Mouse (Mus musculus) gastrocnemius, postnatal 4 days (tissue): Measurements from ENCODE around the gene Slc39a2. TPM values are rescaled to one million over a fixed set of nuclear protein-coding genes. Genes with fewer than 3 reads are reported as not detected.
"Not testable (repeated sequence)": the region's sequence is repeated elsewhere in the genome, so short reads cannot be mapped to it uniquely, and the experiment has no call there.

ENCODE experiments used
- DNase-seq, 2 experiments: peaks; one replicate each; pipeline ENCODE4 v3.0.0; 2021 to 2022; ENCODE audit warnings: low spot score in 2 of 2, mixed read lengths in 2 of 2
- total RNA-seq, 2 experiments: library from RNA; stranded (reverse); gene quantifications; 2 replicates each; pipeline ENCODE4 v1.2.3; 2021

Slc39a2 gene
- total RNA-seq, 2 experiments from 2014 or later, result 0.47 to 0.96 TPM

- DNase-seq, result no peak
Observed at GRCm38 (mm10) chr14:51899351-51899750, 6.7 kb downstream of the Slc39a2 start.

- DNase-seq, result peak; percentile 65 to 79
Observed at GRCm38 (mm10) chr14:51902806-51903710, 10.4 kb downstream of the Slc39a2 start.

DNA sequence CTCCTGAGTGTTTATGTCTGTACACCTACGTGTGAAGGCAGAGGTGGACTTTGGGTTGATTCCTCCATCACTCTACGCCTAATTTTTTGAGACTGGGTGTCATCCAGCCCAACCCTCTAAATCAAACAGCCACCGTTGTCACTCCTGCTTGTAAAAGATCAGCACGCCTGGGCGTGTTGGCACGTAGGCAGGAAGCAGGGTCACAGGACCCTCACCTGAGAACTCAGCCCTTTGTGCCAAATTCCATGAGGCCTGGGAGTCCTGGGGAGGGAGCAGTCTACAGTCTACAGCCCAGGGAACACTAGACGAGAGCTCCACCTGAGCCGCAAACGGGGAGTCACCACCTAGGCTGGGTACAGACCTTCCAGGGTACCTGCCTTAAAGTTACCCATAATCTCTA, 11.1 kb downstream of the Slc39a2 start:
- no peak for DNase-seq

- no peak for DNase-seq
Observed at GRCm38 (mm10) chr14:51904706-51905105, 12.0 kb downstream of the Slc39a2 start.

DNA sequence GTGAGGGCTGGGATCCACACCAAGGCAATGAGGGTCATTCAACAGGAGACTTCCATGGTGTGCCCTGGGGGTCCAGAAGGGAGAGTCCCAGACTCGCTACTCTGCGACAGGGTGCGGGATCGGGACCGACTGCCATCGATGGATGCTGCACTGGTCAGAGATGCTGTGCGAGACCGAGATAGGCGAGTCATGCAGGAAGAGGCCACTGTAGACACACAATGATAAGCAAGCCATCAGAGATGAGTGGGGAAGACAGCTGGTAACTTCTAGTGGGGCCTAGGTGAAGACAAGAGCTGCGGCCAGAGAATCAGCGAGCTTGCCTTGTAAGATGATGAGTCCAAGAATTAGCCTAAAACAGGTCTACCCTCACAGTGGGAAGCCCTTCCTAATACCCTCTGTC, 13.4 kb downstream of the Slc39a2 start:
- DNase-seq, result no peak

DNA sequence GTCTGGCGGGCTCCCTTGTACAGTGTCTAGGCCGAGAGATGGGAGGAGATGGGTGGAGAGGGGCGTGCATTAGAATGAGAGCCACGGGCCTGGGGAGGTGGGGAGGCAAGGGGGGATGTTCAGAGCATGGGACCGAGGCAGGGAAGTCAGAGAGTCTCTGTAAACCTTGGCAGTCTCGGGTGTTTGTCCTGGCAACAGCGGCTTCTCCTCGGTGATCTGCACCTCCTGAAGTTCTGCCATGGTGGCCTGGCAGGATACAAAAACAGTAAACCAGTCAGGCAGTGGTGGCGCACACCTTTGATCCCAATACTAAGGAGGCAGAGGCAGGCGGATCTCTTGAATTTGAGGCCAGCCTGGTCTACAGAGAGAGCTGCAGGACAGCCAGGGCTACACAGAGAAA, 18.6 kb downstream of the Slc39a2 start:
- no peak for DNase-seq

- DNase-seq, result no peak
Observed at GRCm38 (mm10) chr14:51912391-51913061, 19.8 kb downstream of the Slc39a2 start.

GRCm38 (mm10) chr14:51913062-51913959, 20.6 kb downstream of the Slc39a2 start:
- DNase-seq, result peak; percentile 53 to 75

DNA sequence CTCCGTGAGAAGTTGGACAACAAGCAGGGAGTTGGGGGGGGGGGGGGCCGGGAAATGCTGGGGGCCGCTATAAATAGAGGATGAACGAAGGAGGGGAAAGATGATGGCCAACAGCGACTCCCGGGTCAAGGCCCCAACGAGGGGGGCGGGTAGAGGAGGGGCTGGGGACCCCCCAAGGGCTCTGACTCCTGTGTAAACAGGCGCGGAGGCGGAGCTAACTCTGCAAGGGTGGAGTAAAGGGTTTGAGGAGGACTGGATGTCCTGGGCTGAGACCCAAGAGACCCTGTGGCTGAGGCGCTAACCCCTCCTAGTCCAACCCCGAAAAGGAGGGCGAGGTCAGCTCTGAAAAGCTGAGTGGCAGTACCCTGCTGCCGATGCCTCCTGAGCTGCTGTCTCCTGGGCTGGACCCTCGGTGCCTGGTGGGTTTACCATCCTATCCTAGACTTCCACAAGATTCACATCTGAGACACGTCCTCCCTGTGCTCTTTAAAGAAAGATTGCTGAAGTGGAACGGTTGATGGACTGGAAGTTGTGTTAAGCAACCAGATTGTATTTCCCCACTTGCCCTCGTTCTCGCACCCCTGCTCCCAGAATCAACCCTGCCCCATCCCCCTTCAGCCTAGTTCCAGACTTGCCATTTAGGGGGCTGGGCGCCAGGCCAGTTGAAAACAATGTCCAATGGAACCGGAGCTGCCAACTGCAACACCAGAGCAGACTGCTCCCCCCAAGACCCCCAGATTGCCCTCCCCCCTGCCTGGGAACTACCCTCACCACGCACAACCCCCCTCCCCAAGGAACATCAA, 21.5 kb downstream of the Slc39a2 start, which contains the start of gene Ndrg2:
Gene Ndrg2 (minus strand): TSS at position 199 of the 803 bp plus-strand sequence.
- DNase-seq, result peak; percentile 36 to 74

- DNase-seq, result no peak
Observed at GRCm38 (mm10) chr14:51915030-51915429, 22.3 kb downstream of the Slc39a2 start.

- DNase-seq, result no peak
Observed at GRCm38 (mm10) chr14:51916539-51916938, 23.9 kb downstream of the Slc39a2 start.

- no peak for DNase-seq
Observed at GRCm38 (mm10) chr14:51918125-51918524, 25.4 kb downstream of the Slc39a2 start, which contains the start of gene Tppp2. Tppp2 (plus strand) TSS chr14:51918425.

DNA sequence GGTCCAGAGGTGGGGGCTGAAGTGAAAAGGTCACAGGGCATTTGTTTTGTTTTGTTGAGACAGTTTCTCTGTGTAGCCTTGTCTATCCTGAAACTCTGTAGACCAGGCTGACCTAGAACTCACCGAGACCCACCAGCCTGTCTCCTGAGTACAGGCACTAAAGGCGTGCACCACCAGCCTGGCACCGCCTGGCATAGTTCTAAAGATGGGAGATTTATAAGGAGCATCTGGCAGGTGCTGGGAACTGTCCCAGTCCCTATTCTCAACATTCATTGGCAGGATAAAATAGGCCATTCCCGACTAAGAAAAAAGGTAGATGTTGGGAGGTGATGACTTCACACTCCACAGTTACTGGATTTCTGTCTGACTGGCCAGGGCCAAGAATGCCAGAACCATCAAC, 26.3 kb downstream of the Slc39a2 start:
- no peak for DNase-seq

- peak in 1 of 2 experiments; percentile 50 for DNase-seq
Observed at GRCm38 (mm10) chr14:51921759-51922570, 29.3 kb downstream of the Slc39a2 start.

GRCm38 (mm10) chr14:51922571-51922865, 29.8 kb downstream of the Slc39a2 start, which contains the start of gene Rnase13:
Rnase13 (minus strand) TSS chr14:51922773.
- DNase-seq, result no peak

DNA sequence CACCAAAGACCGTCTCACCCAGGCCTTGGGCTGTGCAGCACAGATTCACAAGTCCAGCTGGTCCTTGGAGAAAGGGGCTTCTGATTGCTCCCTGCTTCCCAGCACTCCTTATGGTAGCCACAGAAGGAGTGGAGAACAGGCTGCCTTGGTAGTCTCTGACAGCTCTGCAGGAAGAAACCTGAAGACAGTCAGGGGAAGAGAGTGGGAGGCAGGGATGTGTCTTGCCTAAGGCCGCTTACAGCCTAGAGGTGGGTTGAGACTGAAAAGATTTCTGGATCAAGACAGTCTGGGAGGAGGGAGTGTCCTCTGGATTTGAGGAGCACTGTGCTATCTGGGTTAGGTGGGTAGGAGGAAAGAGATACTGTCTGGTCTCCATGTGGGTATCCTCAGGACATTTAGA, 30.2 kb downstream of the Slc39a2 start:
- no peak for DNase-seq

GRCm38 (mm10) chr14:51923492-51923891, 30.8 kb downstream of the Slc39a2 start:
- DNase-seq, result no peak

GRCm38 (mm10) chr14:51926930-51927329, 34.2 kb downstream of the Slc39a2 start:
- not testable (repeated sequence) for DNase-seq

GRCm38 (mm10) chr14:51929309-51929943, 36.7 kb downstream of the Slc39a2 start:
- DNase-seq, result peak in 1 of 2 experiments; percentile 65
